ENCODE assay signal across 13 mouse cellular contexts in the genomic region with DNA sequence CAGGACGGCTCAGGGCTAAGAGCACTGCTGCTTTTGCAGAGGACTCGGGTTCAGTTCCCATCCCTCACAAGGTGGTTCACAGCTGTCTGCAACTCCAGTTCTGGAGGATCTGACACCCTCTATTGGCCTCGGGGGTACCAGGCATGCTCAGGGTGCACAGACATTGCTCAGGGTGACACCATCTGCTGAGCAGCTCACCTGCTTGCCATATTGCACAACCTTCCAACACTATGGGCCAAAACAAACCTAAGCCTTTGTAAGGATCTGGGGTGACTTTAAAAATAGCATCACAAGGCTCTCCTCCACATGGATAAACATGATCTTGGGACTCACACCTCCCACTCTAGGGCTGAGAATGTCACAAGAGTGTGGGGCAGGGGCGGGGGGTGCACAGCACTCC.
"Had no signal": no experiment of that assay in that cellular context is flagged by ENCODE, and none has a peak within 500 bp of the region (broad histone marks: within the 10 kb centered on the region; RNA-seq: fewer than 3 reads in every experiment).

No protein-coding gene starts in this region.

- H3K4me1 ChIP-seq: intestine, embryonic 15.5 days; limb, embryonic 13.5 days; midbrain, embryonic 12.5 days had no signal

- H3K9ac ChIP-seq: intestine, embryonic 15.5 days; limb, embryonic 13.5 days; lung, embryonic 14.5 days; midbrain, embryonic 12.5 days had no signal

- ATAC-seq: intestine, embryonic 15.5 days; midbrain, embryonic 16.5 days had no signal

- H3K4me3 ChIP-seq: intestine, embryonic 15.5 days; layer of hippocampus, adult 2 months; limb, embryonic 13.5 days; midbrain, embryonic 12.5 days had no signal

- H3K27ac ChIP-seq: intestine, embryonic 15.5 days; layer of hippocampus, adult 2 months; limb, embryonic 13.5 days; midbrain, embryonic 12.5 days had no signal

- H3K36me3 ChIP-seq: intestine, embryonic 15.5 days; limb, embryonic 13.5 days; midbrain, embryonic 12.5 days had no signal

- H3K4me2 ChIP-seq: intestine, embryonic 15.5 days; limb, embryonic 13.5 days; lung, embryonic 14.5 days; midbrain, embryonic 12.5 days had no signal

- H3K27me3 ChIP-seq: intestine, embryonic 15.5 days; limb, embryonic 13.5 days had no signal

- H3K9me3 ChIP-seq: intestine, embryonic 15.5 days; limb, embryonic 13.5 days; midbrain, embryonic 12.5 days had no signal

- DNase-seq: kidney, adult 18-20 months; kidney, postnatal 10 days; kidney, postnatal 4 days; left cerebral cortex, postnatal 4 days; lung, embryonic 14.5 days; right cerebral cortex, postnatal 14 days; thymus, adult 18-20 months; thymus, postnatal 14 days had no signal
